Mouse (Mus musculus) midbrain, embryonic 12.5 days (tissue): ENCODE measurements around the gene Spint1. TPM values are rescaled to one million over a fixed set of nuclear protein-coding genes. Genes with fewer than 3 reads are reported as not detected.

Experiments used
- ATAC-seq: fragments of 200-750 bp; cut with Nextera tagmentation; 2 replicates; pipeline ENCODE4 v1.8.0; 2017; ENCODE audit warnings: low read depth, moderate TSS enrichment, moderate library complexity; ENCODE audit not compliant: low FRiP score
- H3K27ac ChIP-seq: fragments of 300-500 bp; sonication (generic); replicated peaks from 2 replicates; pipeline ENCODE4 v1.5.1; 2016; ENCODE audit warnings: mild to moderate bottlenecking
- H3K27me3 ChIP-seq: fragments of 300-500 bp; sonication (generic); 2 replicates; pipeline ENCODE4 v1.6.1; 2016; ENCODE audit warnings: mild to moderate bottlenecking
- H3K36me3 ChIP-seq: fragments of 300-500 bp; sonication (generic); 2 replicates; pipeline ENCODE4 v1.6.1; 2016
- H3K4me1 ChIP-seq: fragments of 300-500 bp; sonication (generic); 2 replicates; pipeline ENCODE4 v1.6.1; 2016
- H3K4me2 ChIP-seq: fragments of 300-500 bp; sonication (generic); replicated peaks from 2 replicates; pipeline ENCODE4 v1.6.1; 2016; ENCODE audit warnings: mild to moderate bottlenecking, moderate library complexity
- H3K4me3 ChIP-seq: fragments of 300-500 bp; sonication (generic); 2 replicates; pipeline ENCODE4 v1.5.1; 2016; ENCODE audit warnings: mild to moderate bottlenecking
- H3K9ac ChIP-seq: fragments of 300-500 bp; sonication (generic); replicated peaks from 2 replicates; pipeline ENCODE4 v1.6.1; 2016; ENCODE audit warnings: mild to moderate bottlenecking, moderate library complexity
- H3K9me3 ChIP-seq: fragments of 300-500 bp; sonication (generic); 2 replicates; pipeline ENCODE4 v1.6.1; 2016; ENCODE audit warnings: mild to moderate bottlenecking
- WGBS: fragments of 180-500 bp; shearing (Covaris S2); methylation state at CpG from one replicate; pipeline ENCODE4 v1.1.7; 2016; 5-methylcytosine and 5-hydroxymethylcytosine counted together
- polyA plus RNA-seq: library from polyadenylated mRNA; unstranded; fragments of >200 nt; fragmentation: Nextera tagmentation; extraction: Ambion mirVana; gene quantifications from 2 replicates; pipeline ENCODE4 v1.2.1, GENCODE M21; 2016

Spint1 gene
- polyA plus RNA-seq, 1 experiment from 2014 or later, result 1.5 TPM

DNA sequence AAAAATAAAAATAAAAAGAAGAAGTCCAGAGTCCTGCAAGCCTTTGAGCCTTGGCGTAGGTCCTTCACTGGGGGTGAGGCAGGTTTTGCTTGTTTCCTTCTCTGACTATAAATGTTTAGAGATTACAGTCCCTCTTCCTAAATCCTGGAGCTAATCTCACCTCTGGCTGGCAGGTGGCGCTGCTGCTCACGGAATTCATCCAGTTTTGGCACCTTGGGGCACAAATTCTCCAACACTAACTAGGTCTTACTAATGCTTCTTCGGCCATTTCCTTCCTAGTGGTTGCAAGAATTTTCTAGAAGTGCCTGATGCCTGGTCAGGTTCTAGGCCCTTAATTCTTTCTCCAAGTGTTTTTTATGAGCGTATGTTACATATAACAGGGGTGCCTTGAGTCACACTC lies 61.2 kb downstream of the Spint1 start:
- 0 out of 2 replicates have a peak, but pooled peaks cover 3% of the 10 kb centered on the region for H3K27me3 ChIP-seq
- no peaks in the 10 kb centered on the region for H3K9me3 ChIP-seq
- ATAC-seq, result no peak
- H3K9ac ChIP-seq, result no peak overlapping the region
- H3K4me2 ChIP-seq, result no peak overlapping the region
- WGBS, result 51% methylated on average over 5 of the region's 5 CpGs
- H3K36me3 ChIP-seq, result peaks cover 51% of the 10 kb centered on the region
- no peak overlapping the region for H3K4me3 ChIP-seq
- H3K27ac ChIP-seq, result no peak overlapping the region
- peaks cover 21% of the 10 kb centered on the region for H3K4me1 ChIP-seq

GRCm38 (mm10) chr2:119298839-119299238 lies 61.7 kb downstream of the Spint1 start:
- no peak overlapping the region for H3K4me3 ChIP-seq
- whole genome bisulfite sequencing, result 84% methylated on average over 2 of the region's 2 CpGs
- H3K27ac ChIP-seq, result no peak overlapping the region
- H3K4me1 ChIP-seq, result peaks cover 21% of the 10 kb centered on the region
- ATAC-seq, result no peak
- H3K4me2 ChIP-seq, result no peak overlapping the region
- 0 out of 2 replicates have a peak, but pooled peaks cover 3% of the 10 kb centered on the region for H3K27me3 ChIP-seq
- H3K9ac ChIP-seq, result no peak overlapping the region
- peaks cover 46% of the 10 kb centered on the region for H3K36me3 ChIP-seq
- no peaks in the 10 kb centered on the region for H3K9me3 ChIP-seq

Other genes starting within 250 kb of the Spint1 start
- gene Ccdc32, start 208.0 kb upstream of the Spint1 start, polyA plus RNA-seq, result 26.1 and 28.2 TPM in 2 replicates
- 7.4 and 7.5 TPM in 2 replicates for gene Rpusd2, start 202.6 kb upstream of the Spint1 start, polyA plus RNA-seq
- gene Knl1, start 190.2 kb upstream of the Spint1 start, polyA plus RNA-seq, result 60.3 and 61.9 TPM in 2 replicates
- 46.3 and 51.3 TPM in 2 replicates for gene Rad51, start 124.6 kb upstream of the Spint1 start, polyA plus RNA-seq
- gene Rmdn3, start 80.3 kb upstream of the Spint1 start, polyA plus RNA-seq, result 43.8 and 47.5 TPM in 2 replicates
- 2.7 and 3.3 TPM in 2 replicates for gene Gchfr, start 69.6 kb upstream of the Spint1 start, polyA plus RNA-seq
- gene Gm14137, start 62.9 kb upstream of the Spint1 start, polyA plus RNA-seq, result 0.85 and 1.2 TPM in 2 replicates
- gene Zfyve19, start 28.7 kb upstream of the Spint1 start, polyA plus RNA-seq, result 44.9 and 53.6 TPM in 2 replicates
- 24.7 and 26.8 TPM in 2 replicates for gene Dnajc17, start 28.6 kb upstream of the Spint1 start, polyA plus RNA-seq
- not detected in 2 replicates for gene Ppp1r14d, start 7.5 kb upstream of the Spint1 start, polyA plus RNA-seq
- gene Rhov, start 33.9 kb downstream of the Spint1 start, polyA plus RNA-seq, result 3.9 and 4.7 TPM in 2 replicates
- 25.9 and 26.9 TPM in 2 replicates for gene Vps18, start 51.4 kb downstream of the Spint1 start, polyA plus RNA-seq
- gene Dll4, start 88.4 kb downstream of the Spint1 start, polyA plus RNA-seq, result 4.4 and 5.0 TPM in 2 replicates
- gene Chac1, start 113.9 kb downstream of the Spint1 start, polyA plus RNA-seq, result 0.88 and 1.1 TPM in 2 replicates
- 4.5 and 5.1 TPM in 2 replicates for gene Ino80, start 240.3 kb downstream of the Spint1 start, polyA plus RNA-seq